Mouse (Mus musculus) erythroblast, embryonic 14.5 days (primary cell): Measurements from ENCODE around the gene Micu1.

Experiments
- GATA1 ChIP-seq: IDR thresholded peaks from 2 replicates; pipeline ENCODE4 v1.6.1; 2012; ENCODE audit warnings: low read length, inconsistent platforms, mixed read lengths
- TAL1 ChIP-seq: IDR thresholded peaks from 3 replicates; pipeline ENCODE4 v1.6.1; 2012; ENCODE audit warnings: low read length, inconsistent platforms, mixed read lengths

DNA sequence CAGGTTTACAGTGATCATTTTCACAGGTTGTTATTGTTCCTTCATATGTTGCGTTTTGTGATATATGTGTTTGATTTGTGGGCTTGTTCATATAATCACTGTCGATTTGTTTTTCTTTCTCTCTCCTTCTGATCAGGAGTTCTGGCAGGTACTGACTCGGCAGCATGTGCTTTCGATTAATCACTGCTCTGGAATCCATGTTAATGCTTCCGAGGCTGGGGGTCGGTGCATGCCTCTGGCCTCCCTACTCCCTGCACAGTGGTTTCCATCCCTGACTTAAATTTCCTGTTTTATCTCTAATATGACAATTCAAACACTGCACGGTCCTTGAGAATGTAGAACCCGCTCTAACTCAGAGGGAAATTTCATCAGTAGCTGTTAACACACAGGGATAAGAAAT is 54.3 kb downstream of the Micu1 start:
- no peak for TF ChIP-seq GATA1
- TF ChIP-seq TAL1 = no peak
